Comparison of ENCODE assay signal across 8 mouse cellular contexts in the genomic region with DNA sequence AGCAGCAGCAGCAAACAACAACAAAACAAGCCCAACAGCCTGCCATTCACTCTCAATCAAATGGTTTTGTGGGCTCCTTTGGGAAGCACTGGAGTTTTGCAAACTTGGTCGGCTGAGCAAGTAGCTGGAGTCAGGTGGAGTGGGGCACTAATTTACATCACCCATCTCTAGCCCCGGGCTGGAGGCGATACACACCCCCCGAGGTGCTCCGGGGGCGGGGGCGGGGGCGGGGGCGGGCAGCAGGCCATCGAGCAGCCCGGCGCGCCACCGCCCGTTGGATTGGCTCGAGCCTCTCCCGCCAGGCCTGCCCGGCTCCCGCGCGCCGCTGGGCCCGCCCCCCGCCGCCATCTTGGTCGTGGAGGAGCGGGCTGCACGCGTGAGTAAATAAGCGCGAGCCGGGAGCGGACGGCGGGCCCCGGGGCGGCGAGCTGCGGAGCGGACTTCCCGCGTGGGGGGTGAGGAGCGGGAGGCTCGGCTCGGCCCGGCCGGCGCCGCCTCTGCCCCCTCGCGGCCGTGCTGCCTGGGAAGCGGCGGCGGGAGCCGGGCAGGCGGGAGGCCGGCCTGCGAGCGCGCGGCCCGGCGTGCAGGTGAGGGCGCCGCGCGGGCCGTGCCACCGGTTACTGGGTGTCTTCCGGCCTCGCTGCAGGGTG. TPM values are rescaled to one million over a fixed set of nuclear protein-coding genes. Genes with fewer than 3 reads are reported as not detected.
DNase-seq lines count a peak whose midpoint lies in the region; ATAC-seq and TF ChIP-seq lines count a peak whose summit lies in the region.

A gene (plus strand): TSS at position 342 of the 650 bp plus-strand sequence.

- peaks cover 0 to 18% of the 10 kb centered on the region in 2 experiments; a peak in 2 of 4 replicates for H3K4me1 ChIP-seq in CH12.LX (ENCODE audit: control insufficient read depth in 1 of 2, insufficient read depth in 2 of 2)
- H3K4me1 ChIP-seq in forebrain, embryonic 12.5 days, result peaks cover 21% of the 10 kb centered on the region
- H3K4me1 ChIP-seq in heart, postnatal 0 days (ENCODE audit: control insufficient read depth, insufficient read depth), result peaks cover 5% of the 10 kb centered on the region; the same call in 1 of the 2 replicates
- H3K4me1 ChIP-seq in liver, embryonic 15.5 days (replicated peaks), result peaks cover 29% of the 10 kb centered on the region
- 0 out of 2 replicates have a peak, but pooled peaks cover 9% of the 10 kb centered on the region for H3K4me1 ChIP-seq in neural tube, embryonic 11.5 days (ENCODE audit: control insufficient read depth, insufficient read depth, low read length)
- peaks cover 4% of the 10 kb centered on the region for H3K4me1 ChIP-seq in stomach, embryonic 16.5 days (ENCODE audit: control insufficient read depth, insufficient read depth, low read length)

- under 1% methylated on average over 44 of the region's 72 CpGs for WGBS in forebrain, embryonic 12.5 days
- WGBS in heart, postnatal 0 days, result under 1% methylated on average over 56 of the region's 72 CpGs
- under 1% methylated on average over 56 of the region's 72 CpGs for WGBS in liver, embryonic 15.5 days (ENCODE audit: insufficient replicate concordance)
- WGBS in neural tube, embryonic 11.5 days, result under 1% methylated on average over 57 of the region's 72 CpGs
- 2% methylated on average over 70 of the region's 72 CpGs for WGBS in stomach, embryonic 16.5 days

- H3K27ac ChIP-seq in CH12.LX (ENCODE audit: insufficient read depth, low read depth), result no peak within 1 kb of the TSS
- peak within 1 kb of the TSS; percentile 89 for H3K27ac ChIP-seq in forebrain, embryonic 12.5 days
- H3K27ac ChIP-seq in heart, postnatal 0 days (ENCODE audit: low read depth), result peak within 1 kb of the TSS; percentile 81
- peak within 1 kb of the TSS; percentile 85 for H3K27ac ChIP-seq in liver, embryonic 15.5 days (replicated peaks)
- peak within 1 kb of the TSS; percentile 70 for H3K27ac ChIP-seq in neural tube, embryonic 11.5 days (ENCODE audit: low read depth, low read length)
- H3K27ac ChIP-seq in stomach, embryonic 16.5 days (ENCODE audit: low read length), result peak within 1 kb of the TSS; percentile 94

- peak within 1 kb of the TSS; percentile 74 to 87 (median 80) for H3K4me3 ChIP-seq in CH12.LX (replicated peaks in 1 of 3; ENCODE audit: low read depth in 2 of 3, low read length in 2 of 3, poor library complexity in 1 of 3)
- peak within 1 kb of the TSS; percentile 96 for H3K4me3 ChIP-seq in forebrain, embryonic 12.5 days (replicated peaks)
- peak within 1 kb of the TSS; percentile 94 for H3K4me3 ChIP-seq in heart, postnatal 0 days (ENCODE audit: low read depth, low read length)
- H3K4me3 ChIP-seq in liver, embryonic 15.5 days (replicated peaks), result peak within 1 kb of the TSS; percentile 99
- peak within 1 kb of the TSS; percentile 99 for H3K4me3 ChIP-seq in neural tube, embryonic 11.5 days (ENCODE audit: low read depth, low read length)
- H3K4me3 ChIP-seq in stomach, embryonic 16.5 days (replicated peaks; ENCODE audit: low read length), result peak within 1 kb of the TSS; percentile 84

- peak within 1 kb of the TSS; percentile 76 for H3K9ac ChIP-seq in CH12.LX (ENCODE audit: insufficient read depth, low read depth)
- peak within 1 kb of the TSS; percentile 93 for H3K9ac ChIP-seq in forebrain, embryonic 12.5 days
- peak within 1 kb of the TSS; percentile 94 for H3K9ac ChIP-seq in heart, postnatal 0 days (replicated peaks; ENCODE audit: low read depth, low read length)
- peak within 1 kb of the TSS; percentile 96 for H3K9ac ChIP-seq in liver, embryonic 15.5 days
- H3K9ac ChIP-seq in neural tube, embryonic 11.5 days (ENCODE audit: low read length), result peak within 1 kb of the TSS; percentile 95
- H3K9ac ChIP-seq in stomach, embryonic 16.5 days (ENCODE audit: low read length), result peak within 1 kb of the TSS; percentile 90

- H3K9me3 ChIP-seq in CH12.LX (replicated peaks; ENCODE audit: low read length), result no peaks in the 10 kb centered on the region
- no peaks in the 10 kb centered on the region for H3K9me3 ChIP-seq in forebrain, embryonic 12.5 days
- no peaks in the 10 kb centered on the region for H3K9me3 ChIP-seq in heart, postnatal 0 days (replicated peaks; ENCODE audit: control insufficient read depth, low read length)
- H3K9me3 ChIP-seq in liver, embryonic 15.5 days (replicated peaks), result no peaks in the 10 kb centered on the region
- H3K9me3 ChIP-seq in neural tube, embryonic 11.5 days (ENCODE audit: control insufficient read depth, low read length), result no peaks in the 10 kb centered on the region
- H3K9me3 ChIP-seq in stomach, embryonic 16.5 days (replicated peaks; ENCODE audit: control insufficient read depth, low read length), result no peaks in the 10 kb centered on the region

- peak; percentile 61; the same call in 1 of the 2 replicates for TF ChIP-seq POLR2A in CH12.LX (IDR thresholded peaks at IDR 0.05; ENCODE audit: low read depth, low read length)

- H3K79me2 ChIP-seq in CH12.LX (replicated peaks; ENCODE audit: control insufficient read depth, extremely low read depth, insufficient read depth, poor library complexity, severe bottlenecking), result peaks cover 30% of the 10 kb centered on the region

- DNase-seq in CH12.LX (ENCODE audit: extremely low read depth), result peak; percentile 71
- DNase-seq in c-Kit-positive CD71-positive TER-119-positive erythroid progenitor cells, embryonic 14.5 days (ENCODE audit: low spot score), result peak; percentile 72
- peak; percentile 81 for DNase-seq in heart, postnatal 0 days (ENCODE audit: low spot score)
- peak; percentile 91 to 95 for DNase-seq in kidney, postnatal 4 days
- DNase-seq in neural tube, embryonic 11.5 days (ENCODE audit: low spot score), result peak; percentile 91

- no peak for TF ChIP-seq CTCF in CH12.LX (conservative IDR thresholded peaks at IDR 0.05 in 1 of 2, IDR thresholded peaks at IDR 0.05 in 1 of 2; ENCODE audit: low read depth in 2 of 2, low read length in 2 of 2)
- no peak for TF ChIP-seq CTCF in heart, postnatal 0 days (IDR thresholded peaks at IDR 0.05; ENCODE audit: low read depth)

- peak; percentile 98 for ATAC-seq in forebrain, embryonic 12.5 days (ENCODE audit: low FRiP score)
- ATAC-seq in heart, postnatal 0 days (ENCODE audit: insufficient read depth, low read depth), result peak; percentile 97
- ATAC-seq in liver, embryonic 15.5 days (ENCODE audit: insufficient read depth), result peak; percentile 96
- ATAC-seq in neural tube, embryonic 11.5 days (ENCODE audit: insufficient read depth, low FRiP score, low TSS enrichment), result peak; percentile 96
- ATAC-seq in stomach, embryonic 16.5 days (ENCODE audit: insufficient read depth, low FRiP score), result peak; percentile 95

- in situ Hi-C loops in CH12.LX (cut with MboI; ENCODE audit: low pct_ligation_motif_present, low pct_unique_long_range_greater_than_20kb, low sequenced_read_pairs), result no loop called here

- dilution Hi-C loops in CH12.LX (cut with MboI; ENCODE audit: extremely low pct_ligation_motif_present, extremely low pct_unique_long_range_greater_than_20kb, low sequenced_read_pairs), result no loop called here

- no peak for TF ChIP-seq EP300 in CH12.LX (IDR thresholded peaks at IDR 0.05; ENCODE audit: low read length)
- no peak for TF ChIP-seq EP300 in heart, postnatal 0 days (IDR thresholded peaks at IDR 0.05; ENCODE audit: low read depth)

- H3K36me3 ChIP-seq in CH12.LX (replicated peaks in 1 of 2; ENCODE audit: control insufficient read depth in 1 of 2, insufficient read depth in 1 of 2, low read length in 1 of 2), result peaks cover 6 to 31% of the 10 kb centered on the region in 2 experiments
- peaks cover 24% of the 10 kb centered on the region for H3K36me3 ChIP-seq in forebrain, embryonic 12.5 days (replicated peaks)
- peaks cover 23% of the 10 kb centered on the region; the same call in 1 of the 2 replicates for H3K36me3 ChIP-seq in heart, postnatal 0 days (replicated peaks; ENCODE audit: control insufficient read depth, insufficient read depth, low read length)
- peaks cover 29% of the 10 kb centered on the region for H3K36me3 ChIP-seq in liver, embryonic 15.5 days (replicated peaks)
- H3K36me3 ChIP-seq in neural tube, embryonic 11.5 days (ENCODE audit: control insufficient read depth, insufficient read depth, low read length), result peaks cover 3% of the 10 kb centered on the region; the same call in 1 of the 2 replicates
- peaks cover 11% of the 10 kb centered on the region; the same call in 1 of the 2 replicates for H3K36me3 ChIP-seq in stomach, embryonic 16.5 days (ENCODE audit: control insufficient read depth, insufficient read depth, low read length)

- no peak for TF ChIP-seq RAD21 in CH12.LX (IDR thresholded peaks at IDR 0.05; ENCODE audit: low read depth, low read length)

- H3K27me3 ChIP-seq in CH12.LX (replicated peaks), result no peaks in the 10 kb centered on the region
- H3K27me3 ChIP-seq in forebrain, embryonic 12.5 days, result no peaks in the 10 kb centered on the region
- no peaks in the 10 kb centered on the region for H3K27me3 ChIP-seq in heart, postnatal 0 days (ENCODE audit: control insufficient read depth, insufficient read depth, low read length)
- peaks cover 6% of the 10 kb centered on the region; the same call in 1 of the 2 replicates for H3K27me3 ChIP-seq in liver, embryonic 15.5 days
- H3K27me3 ChIP-seq in neural tube, embryonic 11.5 days (ENCODE audit: control insufficient read depth, insufficient read depth, low read length), result no peaks in the 10 kb centered on the region
- no peaks in the 10 kb centered on the region for H3K27me3 ChIP-seq in stomach, embryonic 16.5 days (ENCODE audit: control insufficient read depth, insufficient read depth, low read length)

- H3K4me2 ChIP-seq in CH12.LX (ENCODE audit: insufficient read depth, low read depth, poor library complexity, severe bottlenecking), result peak within 1 kb of the TSS; percentile 77
- H3K4me2 ChIP-seq in forebrain, embryonic 12.5 days, result peak within 1 kb of the TSS; percentile 64
- H3K4me2 ChIP-seq in heart, postnatal 0 days (ENCODE audit: low read depth, low read length), result peak within 1 kb of the TSS; percentile 73
- H3K4me2 ChIP-seq in liver, embryonic 15.5 days, result peak within 1 kb of the TSS; percentile 82
- H3K4me2 ChIP-seq in neural tube, embryonic 11.5 days (ENCODE audit: low read depth), result peak within 1 kb of the TSS; percentile 70
- peak within 1 kb of the TSS; percentile 68 for H3K4me2 ChIP-seq in stomach, embryonic 16.5 days (ENCODE audit: low read depth, low read length)

TF ChIP-seq in CH12.LX, 34 proteins besides CTCF, POLR2A, EP300 and RAD21 (continues in another document):
- peak; percentile 80; the same call in 1 of the 2 replicates for TF ChIP-seq UBTF (IDR thresholded peaks at IDR 0.05; ENCODE audit: low read depth, low read length)

RNA-seq across cellular contexts. Expression of the gene that starts here (rescaled TPM):
- 31.7 and 40.2 TPM in 2 replicates for total RNA-seq in CH12.LX (2012; rRNA removed)
- total RNA-seq in CH12.LX (2014; rRNA removed), result 57.7 and 66.2 TPM in 2 replicates
- polyA plus RNA-seq in CH12.LX (2012; ENCODE audit: insufficient read length, low read depth), result 31.9 and 33.8 TPM in 2 replicates
- polyA plus RNA-seq in forebrain, embryonic 12.5 days (2016; fragmentation: Nextera tagmentation; extraction: Ambion mirVana), result 53.0 and 56.1 TPM in 2 replicates
- total RNA-seq in heart, postnatal 0 days (2014; rRNA removed; ENCODE audit: low replicate concordance), result 13.6 and 19.9 TPM in 2 replicates
- 11.3 and 14.3 TPM in 2 replicates for polyA plus RNA-seq in heart, postnatal 0 days (2015; fragmentation: Nextera tagmentation; extraction: Ambion mirVana)
- polyA plus RNA-seq in liver, embryonic 15.5 days (2015; fragmentation: Nextera tagmentation; extraction: Ambion mirVana), result 14.2 and 15.4 TPM in 2 replicates
- 39.4 and 44.1 TPM in 2 replicates for polyA plus RNA-seq in neural tube, embryonic 11.5 days (2014; fragmentation: Nextera tagmentation; extraction: Ambion mirVana)
- polyA plus RNA-seq in stomach, embryonic 16.5 days (2015; fragmentation: Nextera tagmentation; extraction: Ambion mirVana), result 16.1 and 17.3 TPM in 2 replicates
